Mouse (Mus musculus): ENCODE results near the gene Tex36. TPM values are rescaled to one million over a fixed set of nuclear protein-coding genes. Genes with fewer than 3 reads are reported as not detected.
A peak's percentile ranks its signal among the peaks of the same experiment; 100 is the strongest.

The Tex36 gene
- polyA plus RNA-seq, 1 experiment, result not detected

GRCm38 (mm10) chr7:133603156-133603555 lies 1.2 kb upstream of the Tex36 start:
- DNase-seq (ENCODE audit: extremely low spot score in 1 of 2, low spot score in 1 of 2), result no peak

GRCm38 (mm10) chr7:133600558-133600957 lies 1.4 kb downstream of the Tex36 start:
- no peak for DNase-seq (ENCODE audit: extremely low spot score in 1 of 2, low spot score in 1 of 2)

GRCm38 (mm10) chr7:133591750-133592149 lies 10.2 kb downstream of the Tex36 start:
- no peak for DNase-seq (ENCODE audit: extremely low spot score in 1 of 2, low spot score in 1 of 2)

- no peak for DNase-seq (ENCODE audit: extremely low spot score in 1 of 2, low spot score in 1 of 2)
Observed at GRCm38 (mm10) chr7:133583216-133583615, 18.7 kb downstream of the Tex36 start.

GRCm38 (mm10) chr7:133580296-133580640 lies 21.7 kb downstream of the Tex36 start:
- peak; percentile 41 to 61 for DNase-seq (ENCODE audit: extremely low spot score in 1 of 2, low spot score in 1 of 2)

- DNase-seq (ENCODE audit: extremely low spot score in 1 of 2, low spot score in 1 of 2), result peak; percentile 11 to 55
Observed at GRCm38 (mm10) chr7:133579491-133580295, 22.3 kb downstream of the Tex36 start.

GRCm38 (mm10) chr7:133576825-133577224 lies 25.1 kb downstream of the Tex36 start:
- DNase-seq (ENCODE audit: extremely low spot score in 1 of 2, low spot score in 1 of 2), result no peak

- DNase-seq (ENCODE audit: extremely low spot score in 1 of 2, low spot score in 1 of 2), result no peak
Observed at GRCm38 (mm10) chr7:133576281-133576680, 25.7 kb downstream of the Tex36 start.

GRCm38 (mm10) chr7:133571927-133572326 lies 30.0 kb downstream of the Tex36 start:
- DNase-seq (ENCODE audit: extremely low spot score in 1 of 2, low spot score in 1 of 2), result peak in 1 of 2 experiments; percentile 30

- no peak for DNase-seq (ENCODE audit: extremely low spot score in 1 of 2, low spot score in 1 of 2)
Observed at GRCm38 (mm10) chr7:133569194-133569880, 32.6 kb downstream of the Tex36 start.

- no peak for DNase-seq (ENCODE audit: extremely low spot score in 1 of 2, low spot score in 1 of 2)
Observed at GRCm38 (mm10) chr7:133564600-133564999, 37.4 kb downstream of the Tex36 start.

- DNase-seq (ENCODE audit: extremely low spot score in 1 of 2, low spot score in 1 of 2), result no peak
Observed at GRCm38 (mm10) chr7:133563175-133563824, 38.7 kb downstream of the Tex36 start.

GRCm38 (mm10) chr7:133555786-133556492 lies 46.0 kb downstream of the Tex36 start:
- peak in 1 of 2 experiments; percentile 13 for DNase-seq (ENCODE audit: extremely low spot score in 1 of 2, low spot score in 1 of 2)

GRCm38 (mm10) chr7:133552306-133552991 lies 49.5 kb downstream of the Tex36 start:
- no peak for DNase-seq (ENCODE audit: extremely low spot score in 1 of 2, low spot score in 1 of 2)

- DNase-seq (ENCODE audit: extremely low spot score in 1 of 2, low spot score in 1 of 2), result no peak
Observed at GRCm38 (mm10) chr7:133551000-133551399, 51.0 kb downstream of the Tex36 start.

- no peak for DNase-seq (ENCODE audit: extremely low spot score in 1 of 2, low spot score in 1 of 2)
Observed at GRCm38 (mm10) chr7:133548434-133548833, 53.5 kb downstream of the Tex36 start.

- DNase-seq (ENCODE audit: extremely low spot score in 1 of 2, low spot score in 1 of 2), result no peak
Observed at GRCm38 (mm10) chr7:133545631-133546030, 56.3 kb downstream of the Tex36 start.

GRCm38 (mm10) chr7:133544966-133545365 lies 57.0 kb downstream of the Tex36 start:
- no peak for DNase-seq (ENCODE audit: extremely low spot score in 1 of 2, low spot score in 1 of 2)

- DNase-seq (ENCODE audit: extremely low spot score in 1 of 2, low spot score in 1 of 2), result peak in 1 of 2 experiments; percentile 8
Observed at GRCm38 (mm10) chr7:133543131-133543530, 58.8 kb downstream of the Tex36 start.

GRCm38 (mm10) chr7:133537366-133537765 lies 64.6 kb downstream of the Tex36 start:
- DNase-seq (ENCODE audit: extremely low spot score in 1 of 2, low spot score in 1 of 2), result no peak
